Mouse (Mus musculus) stomach, postnatal 0 days (tissue): ENCODE measurements around the gene Zc3h12a.

Experiments
- CTCF ChIP-seq: IDR thresholded peaks from 2 replicates; pipeline ENCODE4 v1.5.1; 2016; ENCODE audit warnings: antibody characterized with exemption, low read depth, mild to moderate bottlenecking, moderate library complexity
- EP300 ChIP-seq: optimal IDR thresholded peaks from 2 replicates; pipeline ENCODE3; 2016; ENCODE audit warnings: antibody characterized with exemption

- TF ChIP-seq CTCF (no peak), EP300 (no peak)
Observed at GRCm38 (mm10) chr4:125144211-125144610, 16.6 kb upstream of the Zc3h12a start.
